Mouse (Mus musculus) C2C12 (cell line): ENCODE data around the gene Erg28.

Experiments used
- CEBPB ChIP-seq: IDR thresholded peaks from one replicate; pipeline ENCODE4 v1.6.1; 2011; ENCODE audit warnings: low read depth, mild to moderate bottlenecking, control low read depth, moderate library complexity
- CTCF ChIP-seq: IDR thresholded peaks from one replicate; pipeline ENCODE4 v1.5.1; 2011; ENCODE audit not compliant: control insufficient read depth, insufficient read depth, insufficient read length
- MAX ChIP-seq: IDR thresholded peaks from one replicate; pipeline ENCODE4 v1.6.1; 2011; ENCODE audit warnings: mild to moderate bottlenecking, control low read depth
- MYOG ChIP-seq: IDR thresholded peaks from one replicate; pipeline ENCODE4 v1.6.1; 2011; ENCODE audit not compliant: control insufficient read depth, insufficient read length; ENCODE audit errors: extremely low read depth
- USF1 ChIP-seq: IDR thresholded peaks from one replicate; pipeline ENCODE4 v1.6.1; 2011; ENCODE audit warnings: low read depth, mild to moderate bottlenecking, control low read depth, moderate library complexity

DNA sequence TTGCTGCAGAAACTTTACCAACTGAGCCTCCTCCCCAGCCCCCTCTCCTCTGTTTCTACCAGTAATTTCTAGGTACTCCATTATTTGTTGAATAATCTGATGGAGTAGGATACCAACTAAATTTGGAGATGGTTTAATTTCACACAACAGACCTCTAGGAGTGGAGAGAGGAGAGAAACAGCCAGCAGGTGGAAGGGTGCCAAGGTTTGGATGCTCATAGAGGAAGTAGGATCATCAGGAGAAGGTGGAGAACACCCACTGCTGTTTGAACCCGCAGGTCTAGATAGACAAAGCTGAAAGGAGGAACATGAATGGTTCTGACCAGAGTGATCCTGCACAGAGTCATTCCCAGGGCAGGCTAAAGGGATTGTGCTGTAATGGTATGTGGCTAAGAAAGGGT is 28.8 kb downstream of the Erg28 start:
- TF ChIP-seq USF1 (no peak), CTCF (no peak), MYOG (no peak), CEBPB (no peak), MAX (no peak)
